Mouse (Mus musculus) lung, embryonic 16.5 days (tissue): Measurements from ENCODE around the gene Gm29094. TPM values are rescaled to one million over a fixed set of nuclear protein-coding genes. Genes with fewer than 3 reads are reported as not detected.
"Not testable (repeated sequence)": the region's sequence is repeated elsewhere in the genome, so short reads cannot be mapped to it uniquely, and the experiment has no call there.

Experiments
- ATAC-seq: fragments of 200-750 bp; cut with Nextera tagmentation; 2 replicates; pipeline ENCODE4 v1.8.0; 2017; ENCODE audit warnings: low read depth, mild to moderate bottlenecking, moderate library complexity
- H3K27ac ChIP-seq: fragments of 300-500 bp; sonication (generic); 2 replicates; pipeline ENCODE4 v1.5.1; 2014; ENCODE audit warnings: mild to moderate bottlenecking, control low read depth, low read length
- H3K27me3 ChIP-seq: fragments of 300-500 bp; sonication (generic); 2 replicates; pipeline ENCODE4 v1.6.1; 2014; ENCODE audit warnings: low read depth, low read length, mixed read lengths; ENCODE audit not compliant: control insufficient read depth, insufficient read depth
- H3K36me3 ChIP-seq: fragments of 300-500 bp; sonication (generic); 2 replicates; pipeline ENCODE4 v1.6.1; 2014; ENCODE audit warnings: low read length; ENCODE audit not compliant: control insufficient read depth, insufficient read depth
- H3K4me1 ChIP-seq: fragments of 300-500 bp; sonication (generic); replicated peaks from 2 replicates; pipeline ENCODE4 v1.6.1; 2014; ENCODE audit warnings: low read length, mixed read lengths; ENCODE audit not compliant: control insufficient read depth, insufficient read depth
- H3K4me2 ChIP-seq: fragments of 300-500 bp; sonication (generic); 2 replicates; pipeline ENCODE4 v1.6.1; 2014; ENCODE audit warnings: low read depth, low read length, control low read depth
- H3K4me3 ChIP-seq: fragments of 300-500 bp; sonication (generic); 2 replicates; pipeline ENCODE4 v1.5.1; 2014; ENCODE audit warnings: mild to moderate bottlenecking, low read length, control low read depth
- H3K9ac ChIP-seq: fragments of 300-500 bp; sonication (generic); 2 replicates; pipeline ENCODE4 v1.6.1; 2014; ENCODE audit warnings: low read length, control low read depth
- H3K9me3 ChIP-seq: fragments of 300-500 bp; sonication (generic); 2 replicates; pipeline ENCODE4 v1.6.1; 2016; ENCODE audit warnings: low read length; ENCODE audit not compliant: control insufficient read depth
- WGBS: fragments of 180-500 bp; shearing (Covaris S2); extraction: QIAGEN DNeasy Blood & Tissue Kit; methylation state at CpG from one replicate; pipeline ENCODE4 v1.1.7; 2014; 5-methylcytosine and 5-hydroxymethylcytosine counted together
- polyA plus RNA-seq: library from polyadenylated mRNA; unstranded; fragments of >200 nt; fragmentation: Nextera tagmentation; extraction: Ambion mirVana; gene quantifications from 2 replicates; pipeline ENCODE4 v1.2.1, GENCODE M21; 2015

Gene Gm29094
- 1.2 and 3.1 TPM in 2 replicates for polyA plus RNA-seq

DNA sequence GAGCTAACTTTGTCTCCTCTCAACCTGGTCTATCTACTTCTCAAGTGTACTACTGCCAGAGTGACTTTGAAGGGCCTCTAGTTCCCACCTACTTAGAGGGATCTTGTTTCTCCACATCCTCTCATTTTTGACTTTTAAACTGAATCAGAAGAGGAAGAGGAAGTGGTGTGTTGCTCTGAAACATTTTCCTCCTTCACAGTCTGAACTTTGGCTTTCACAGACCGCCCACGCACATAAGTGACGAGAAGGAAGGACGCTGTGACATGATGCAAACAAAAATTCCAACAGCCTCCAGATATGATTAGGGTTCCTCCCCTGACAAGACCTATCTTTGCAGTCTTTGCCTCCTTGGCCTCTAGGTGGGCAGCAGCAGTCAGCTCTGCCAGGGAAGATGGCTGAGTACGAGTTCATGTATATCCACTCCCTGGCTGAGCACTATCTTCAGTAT is at the start of gene Gm29094, which contains the start of gene Bcl2a1b:
Gm29094 (plus strand) TSS at position 411 of the 448 bp plus-strand sequence.
Bcl2a1b (plus strand) TSS at position 241 of the 448 bp plus-strand sequence.
- H3K4me2 ChIP-seq, H3K4me3 ChIP-seq, H3K9ac ChIP-seq, H3K4me1 ChIP-seq, H3K36me3 ChIP-seq, H3K9me3 ChIP-seq, H3K27me3 ChIP-seq: not testable (repeated sequence)
- ATAC-seq, result peak; percentile 67
- 33% methylated on average over 5 of the region's 5 CpGs for WGBS
- peak within 1 kb of the TSS; percentile 50; the same call in 1 of the 2 replicates for H3K27ac ChIP-seq

DNA sequence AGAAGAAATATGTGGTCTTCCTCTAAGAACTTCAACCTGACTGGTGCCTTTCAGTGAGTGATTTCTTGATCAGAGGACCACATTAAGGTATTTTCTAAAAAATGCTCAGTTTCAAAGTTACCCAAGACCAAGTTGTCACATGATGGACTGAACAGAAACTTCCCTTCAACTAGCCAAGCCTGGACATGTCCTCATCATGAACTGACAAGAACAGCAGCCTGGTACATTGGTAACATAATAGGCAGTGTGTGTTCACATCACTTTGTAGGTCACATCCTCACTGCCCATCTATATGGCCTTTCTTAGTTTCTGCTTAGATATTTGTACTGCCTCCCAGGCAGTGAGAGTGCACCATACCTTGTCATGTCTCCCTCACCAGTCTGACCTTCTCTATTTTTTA is 26.6 kb upstream of the Gm29094 start:
- not testable (repeated sequence) for H3K9me3 ChIP-seq, H3K27ac ChIP-seq, H3K27me3 ChIP-seq, H3K4me3 ChIP-seq, H3K36me3 ChIP-seq, H3K9ac ChIP-seq, H3K4me1 ChIP-seq, H3K4me2 ChIP-seq, ATAC-seq

DNA sequence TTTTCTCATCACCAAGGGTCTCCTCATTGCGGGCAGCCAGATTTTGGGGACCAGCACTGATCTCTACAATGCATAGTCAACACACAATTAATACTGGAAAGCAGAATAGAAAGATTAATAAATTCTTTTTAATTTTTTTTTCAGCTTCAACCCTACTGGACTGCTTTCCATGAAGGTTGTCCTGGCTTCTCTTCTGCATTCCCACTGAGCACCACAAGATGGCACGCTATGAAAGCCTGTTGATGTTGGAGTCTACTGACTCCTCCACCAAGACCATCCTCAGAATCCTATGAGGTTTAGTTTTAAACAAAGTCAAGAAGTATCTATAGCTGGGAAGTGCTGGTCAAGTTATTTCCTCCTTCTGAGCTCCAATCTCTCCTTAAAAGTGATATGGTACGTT is 20.3 kb upstream of the Gm29094 start:
- H3K27me3 ChIP-seq, H3K9ac ChIP-seq, ATAC-seq, H3K4me3 ChIP-seq, H3K4me1 ChIP-seq, H3K36me3 ChIP-seq, H3K9me3 ChIP-seq, H3K27ac ChIP-seq, H3K4me2 ChIP-seq: not testable (repeated sequence)
- WGBS, result 25% methylated on average over 2 of the region's 3 CpGs

DNA sequence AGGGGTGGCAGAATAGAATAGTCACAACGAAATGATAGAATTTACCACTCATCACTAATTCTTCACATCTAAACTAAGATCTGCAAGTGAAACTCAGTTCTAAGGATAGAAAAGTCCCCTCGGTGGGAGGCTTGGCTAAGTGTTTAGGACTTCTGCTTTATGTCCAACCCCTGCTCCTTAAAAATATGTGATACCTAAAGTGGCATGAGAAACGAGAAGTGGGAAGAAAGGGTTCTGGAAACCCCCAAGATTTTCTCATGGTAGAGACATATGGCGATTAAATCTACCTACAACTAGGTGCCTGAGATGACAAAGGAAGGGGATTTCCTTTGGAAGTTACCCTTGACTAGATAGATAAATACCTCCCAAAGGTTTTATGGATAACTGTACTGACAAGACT is 19.7 kb upstream of the Gm29094 start:
- 79% methylated on average over 2 of the region's 4 CpGs for WGBS
- not testable (repeated sequence) for ATAC-seq, H3K27ac ChIP-seq, H3K4me3 ChIP-seq, H3K9ac ChIP-seq, H3K9me3 ChIP-seq, H3K4me2 ChIP-seq, H3K4me1 ChIP-seq, H3K27me3 ChIP-seq, H3K36me3 ChIP-seq

DNA sequence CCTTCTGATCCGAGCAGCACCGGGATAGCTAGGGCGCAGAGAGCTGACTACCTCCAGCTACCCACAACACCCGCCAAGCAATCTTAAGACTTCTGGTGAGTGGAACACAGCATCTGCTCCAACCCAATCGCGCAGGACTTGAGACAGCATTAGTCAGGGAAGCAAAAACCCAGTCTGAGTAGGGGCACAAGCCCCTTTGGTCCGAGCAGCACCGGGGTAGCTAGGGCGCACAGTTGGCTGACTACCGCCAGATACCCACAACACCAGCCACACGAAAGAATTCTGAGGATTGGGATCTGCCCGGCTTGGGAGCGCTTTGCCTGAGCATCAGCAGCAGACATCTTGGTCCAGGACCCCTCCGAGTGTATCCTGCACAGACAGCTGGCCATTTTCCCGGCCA is 12.2 kb upstream of the Gm29094 start:
- 79% methylated on average over 15 of the region's 15 CpGs for WGBS
- H3K4me3 ChIP-seq, H3K27ac ChIP-seq, H3K9me3 ChIP-seq, H3K4me1 ChIP-seq, H3K4me2 ChIP-seq, H3K36me3 ChIP-seq, H3K9ac ChIP-seq, ATAC-seq, H3K27me3 ChIP-seq: not testable (repeated sequence)

DNA sequence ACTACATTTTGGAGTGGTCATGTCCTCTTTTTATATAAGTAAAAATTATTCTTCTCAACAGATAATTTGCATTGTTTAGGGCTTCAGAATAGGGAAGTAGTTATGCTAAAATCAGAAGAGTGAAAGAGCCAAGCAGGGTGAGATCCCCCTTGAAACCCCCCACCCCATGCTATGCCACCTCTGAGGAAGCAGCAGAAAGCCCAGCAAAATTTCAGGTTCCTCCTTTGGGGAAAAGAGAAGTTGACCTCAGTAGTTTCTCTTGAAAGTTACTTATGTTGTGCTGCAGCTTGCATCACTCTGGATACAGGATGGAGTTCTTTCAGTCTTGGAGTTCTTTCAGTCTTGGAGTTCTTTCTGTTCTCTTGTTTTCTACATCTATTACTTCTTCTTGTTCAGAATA is 3.7 kb upstream of the Gm29094 start:
- not testable (repeated sequence) for H3K4me2 ChIP-seq, H3K27ac ChIP-seq, H3K9ac ChIP-seq, H3K27me3 ChIP-seq, H3K4me3 ChIP-seq, H3K4me1 ChIP-seq, H3K36me3 ChIP-seq, H3K9me3 ChIP-seq, ATAC-seq

DNA sequence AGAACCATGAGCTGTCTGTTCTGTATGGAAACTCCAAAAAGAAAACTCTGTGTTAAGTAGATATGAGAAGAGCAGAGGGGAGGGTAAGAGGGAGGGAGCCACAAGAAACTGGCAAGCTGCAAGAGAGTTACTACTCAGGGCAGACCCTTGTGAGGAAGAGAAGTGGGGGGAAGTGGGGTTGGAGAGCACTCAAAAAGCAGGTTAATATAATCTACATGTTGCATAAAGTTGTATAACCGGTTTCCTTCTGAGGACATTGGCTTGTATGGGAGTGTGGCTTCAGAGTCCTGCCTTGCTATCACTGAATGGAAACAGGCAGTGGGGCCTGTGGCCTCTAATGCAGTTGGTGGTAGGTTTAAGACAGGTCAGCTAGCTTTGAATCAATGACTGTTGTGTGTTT is 1.7 kb upstream of the Gm29094 start:
- not testable (repeated sequence) for H3K4me1 ChIP-seq, H3K36me3 ChIP-seq, H3K9ac ChIP-seq, H3K27ac ChIP-seq, H3K4me2 ChIP-seq, H3K9me3 ChIP-seq, H3K4me3 ChIP-seq, H3K27me3 ChIP-seq
- ATAC-seq, result peak; percentile 97
- 44% methylated on average over 1 of the region's 1 CpGs for WGBS

DNA sequence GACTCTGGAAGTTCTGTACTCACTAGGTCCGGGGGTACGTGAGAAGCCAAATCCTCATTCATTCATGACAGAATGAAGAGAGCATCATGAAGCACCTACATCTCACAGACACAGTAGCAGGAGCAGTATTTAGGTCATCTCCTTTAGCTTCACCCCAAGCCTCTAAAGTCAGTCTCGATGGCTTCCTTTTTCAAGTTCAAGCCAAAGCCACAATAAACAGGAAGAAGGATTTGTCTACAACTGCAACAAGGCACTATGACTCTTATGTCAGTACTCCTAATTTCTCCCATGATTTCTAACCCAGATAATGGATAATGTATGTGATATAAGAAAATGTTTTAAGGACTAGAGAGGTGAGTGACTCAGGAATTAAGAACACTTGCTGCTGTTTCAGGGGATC is 830 bp upstream of the Gm29094 start:
- ATAC-seq, H3K36me3 ChIP-seq, H3K27ac ChIP-seq, H3K9ac ChIP-seq, H3K4me1 ChIP-seq, H3K4me3 ChIP-seq, H3K4me2 ChIP-seq, H3K9me3 ChIP-seq, H3K27me3 ChIP-seq: not testable (repeated sequence)
- 54% methylated on average over 3 of the region's 3 CpGs for WGBS

DNA sequence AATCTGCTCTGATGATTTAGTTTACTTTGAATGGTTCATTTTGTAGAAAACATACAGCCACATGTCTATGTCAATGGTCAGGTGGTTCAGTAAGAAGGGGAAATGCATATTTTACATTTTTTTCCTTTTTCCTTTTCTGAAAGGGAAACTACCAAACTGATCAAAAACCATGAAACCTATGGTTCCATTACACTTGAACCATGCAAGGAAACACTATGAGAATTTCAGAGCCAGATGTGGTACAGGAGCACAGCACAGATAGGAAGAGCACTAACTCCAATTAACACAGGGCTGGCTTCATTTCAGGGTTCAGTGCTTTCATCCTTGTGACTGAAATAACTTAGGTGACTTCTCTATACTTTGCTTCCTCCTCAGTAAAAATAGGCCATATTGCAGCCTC is 3.1 kb downstream of the Gm29094 start:
- not testable (repeated sequence) for H3K4me1 ChIP-seq, H3K4me3 ChIP-seq, H3K27me3 ChIP-seq, H3K36me3 ChIP-seq, ATAC-seq, H3K4me2 ChIP-seq, H3K9ac ChIP-seq, H3K9me3 ChIP-seq, H3K27ac ChIP-seq

DNA sequence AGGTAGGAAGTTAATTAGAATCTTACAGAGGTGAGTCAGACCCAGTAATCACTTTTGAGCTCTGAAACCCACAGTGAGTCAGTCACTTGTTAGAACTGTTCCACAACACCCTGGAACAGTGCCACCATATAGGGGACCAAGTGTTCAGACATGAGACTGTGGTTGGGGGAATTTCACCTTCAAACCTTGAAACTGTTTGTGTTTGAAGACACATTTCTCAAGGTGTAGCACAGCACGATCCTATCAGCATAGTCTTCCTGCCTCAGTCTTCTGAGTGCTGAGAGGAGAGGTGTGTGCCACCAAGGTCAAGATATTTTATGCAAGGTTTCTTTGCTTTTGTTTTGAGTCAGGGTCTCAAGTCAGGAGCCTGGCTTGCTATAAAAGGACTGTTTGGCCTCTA is 9.8 kb downstream of the Gm29094 start:
- H3K9me3 ChIP-seq, H3K4me1 ChIP-seq, H3K4me3 ChIP-seq, H3K27me3 ChIP-seq, ATAC-seq, H3K9ac ChIP-seq, H3K4me2 ChIP-seq, H3K27ac ChIP-seq, H3K36me3 ChIP-seq: not testable (repeated sequence)
- 47% methylated on average over 1 of the region's 1 CpGs for WGBS
